Mouse (Mus musculus) neural tube, embryonic 15.5 days (tissue): ENCODE results near the gene Maml3. TPM values are rescaled to one million over a fixed set of nuclear protein-coding genes. Genes with fewer than 3 reads are reported as not detected.
A peak's percentile ranks its signal among the peaks of the same experiment; 100 is the strongest.

Experiments
- ATAC-seq: fragments of 200-750 bp; cut with Nextera tagmentation; 2 replicates; pipeline ENCODE4 v1.8.0; 2017; ENCODE audit warnings: mild to moderate bottlenecking, moderate TSS enrichment, moderate library complexity; ENCODE audit not compliant: low FRiP score
- H3K27ac ChIP-seq: fragments of 300-500 bp; sonication (generic); replicated peaks from 2 replicates; pipeline ENCODE4 v1.5.1; 2015; ENCODE audit warnings: mild to moderate bottlenecking, inconsistent platforms
- H3K27me3 ChIP-seq: fragments of 300-500 bp; sonication (generic); replicated peaks from 2 replicates; pipeline ENCODE4 v1.6.1; 2015; ENCODE audit warnings: inconsistent platforms
- H3K36me3 ChIP-seq: fragments of 300-500 bp; sonication (generic); 2 replicates; pipeline ENCODE4 v1.6.1; 2015; ENCODE audit warnings: inconsistent platforms
- H3K4me1 ChIP-seq: fragments of 300-500 bp; sonication (generic); 2 replicates; pipeline ENCODE4 v1.6.1; 2015; ENCODE audit warnings: inconsistent platforms
- H3K4me2 ChIP-seq: fragments of 300-500 bp; sonication (generic); 2 replicates; pipeline ENCODE4 v1.6.1; 2015; ENCODE audit warnings: inconsistent platforms, mild to moderate bottlenecking, moderate library complexity
- H3K4me3 ChIP-seq: fragments of 300-500 bp; sonication (generic); replicated peaks from 2 replicates; pipeline ENCODE4 v1.5.1; 2015; ENCODE audit warnings: mild to moderate bottlenecking, inconsistent platforms
- H3K9ac ChIP-seq: fragments of 300-500 bp; sonication (generic); replicated peaks from 2 replicates; pipeline ENCODE4 v1.6.1; 2015; ENCODE audit warnings: mild to moderate bottlenecking, inconsistent platforms
- H3K9me3 ChIP-seq: fragments of 300-500 bp; sonication (generic); replicated peaks from 2 replicates; pipeline ENCODE4 v1.6.1; 2016; ENCODE audit warnings: inconsistent platforms
- WGBS: fragments of 180-500 bp; shearing (Covaris S2); methylation state at CpG from one replicate; pipeline ENCODE4 v1.1.7; 2015; ENCODE audit warnings: mixed read lengths; 5-methylcytosine and 5-hydroxymethylcytosine counted together
- polyA plus RNA-seq: library from polyadenylated mRNA; unstranded; fragments of >200 nt; fragmentation: Nextera tagmentation; extraction: Ambion mirVana; gene quantifications from 2 replicates; pipeline ENCODE4 v1.2.1, GENCODE M21; 2015

Maml3 gene
- polyA plus RNA-seq, 1 experiment from 2014 or later = 7.6 TPM

GRCm38 (mm10) chr3:51916902-51917301 is 188.0 kb downstream of the Maml3 start:
- H3K27me3 ChIP-seq = no peaks in the 10 kb centered on the region
- H3K36me3 ChIP-seq = no peaks in the 10 kb centered on the region
- H3K27ac ChIP-seq = no peak overlapping the region
- H3K4me3 ChIP-seq = no peak overlapping the region
- no peak overlapping the region for H3K9ac ChIP-seq
- H3K4me1 ChIP-seq = peaks cover 27% of the 10 kb centered on the region
- H3K4me2 ChIP-seq = no peak overlapping the region
- H3K9me3 ChIP-seq = no peaks in the 10 kb centered on the region
- no peak for ATAC-seq
- WGBS = 83% methylated on average over 4 of the region's 4 CpGs

GRCm38 (mm10) chr3:51916060-51916870 is 188.6 kb downstream of the Maml3 start:
- peaks cover 27% of the 10 kb centered on the region for H3K4me1 ChIP-seq
- H3K36me3 ChIP-seq = no peaks in the 10 kb centered on the region
- H3K4me3 ChIP-seq = no peak overlapping the region
- no peaks in the 10 kb centered on the region for H3K9me3 ChIP-seq
- peak; percentile 52; the same call in 1 of the 2 replicates for ATAC-seq
- no peak overlapping the region for H3K9ac ChIP-seq
- H3K27ac ChIP-seq = peak overlapping the region; percentile 60
- H3K4me2 ChIP-seq = no peak overlapping the region
- no peaks in the 10 kb centered on the region for H3K27me3 ChIP-seq
- WGBS = 21% methylated on average over 10 of the region's 10 CpGs

- Histone ChIP-seq H3K4me2 (no peak overlapping the region), H3K4me3 (no peak overlapping the region), H3K27ac (peak overlapping the region; percentile 60; the same call in 1 of the 2 replicates), H3K9me3 (no peaks in the 10 kb centered on the region), H3K36me3 (no peaks in the 10 kb centered on the region), H3K9ac (no peak overlapping the region), H3K4me1 (peaks cover 27% of the 10 kb centered on the region), H3K27me3 (no peaks in the 10 kb centered on the region)
- no peak for ATAC-seq
- WGBS = 73% methylated on average over 1 of the region's 1 CpGs
Measured at GRCm38 (mm10) chr3:51915415-51915814, 189.5 kb downstream of the Maml3 start.

GRCm38 (mm10) chr3:51914900-51915299 is 190.0 kb downstream of the Maml3 start:
- 78% methylated on average over 4 of the region's 4 CpGs for WGBS
- no peak overlapping the region for H3K4me3 ChIP-seq
- peaks cover 27% of the 10 kb centered on the region for H3K4me1 ChIP-seq
- no peak for ATAC-seq
- no peaks in the 10 kb centered on the region for H3K9me3 ChIP-seq
- no peak overlapping the region for H3K27ac ChIP-seq
- H3K27me3 ChIP-seq = no peaks in the 10 kb centered on the region
- H3K9ac ChIP-seq = no peak overlapping the region
- H3K4me2 ChIP-seq = no peak overlapping the region
- no peaks in the 10 kb centered on the region for H3K36me3 ChIP-seq

GRCm38 (mm10) chr3:51913498-51913897 is 191.4 kb downstream of the Maml3 start:
- Histone ChIP-seq H3K27ac (no peak overlapping the region), H3K4me3 (no peak overlapping the region), H3K27me3 (no peaks in the 10 kb centered on the region), H3K9ac (no peak overlapping the region), H3K36me3 (no peaks in the 10 kb centered on the region), H3K4me2 (no peak overlapping the region), H3K4me1 (peaks cover 31% of the 10 kb centered on the region), H3K9me3 (no peaks in the 10 kb centered on the region)
- no peak for ATAC-seq
- WGBS = 73% methylated on average over 8 of the region's 8 CpGs

GRCm38 (mm10) chr3:51912214-51912613 is 192.7 kb downstream of the Maml3 start:
- Histone ChIP-seq H3K27ac (no peak overlapping the region), H3K9ac (no peak overlapping the region), H3K27me3 (no peaks in the 10 kb centered on the region), H3K4me3 (no peak overlapping the region), H3K36me3 (no peaks in the 10 kb centered on the region), H3K4me1 (peaks cover 37% of the 10 kb centered on the region), H3K4me2 (no peak overlapping the region), H3K9me3 (no peaks in the 10 kb centered on the region)
- no peak for ATAC-seq
- 58% methylated on average over 8 of the region's 8 CpGs for WGBS

GRCm38 (mm10) chr3:51908437-51908990 is 196.4 kb downstream of the Maml3 start:
- Histone ChIP-seq H3K9me3 (no peaks in the 10 kb centered on the region), H3K4me3 (no peak overlapping the region), H3K27me3 (no peaks in the 10 kb centered on the region), H3K27ac (0 out of 2 replicates have a peak overlapping the region, but pooled peaks have one; percentile 20), H3K36me3 (no peaks in the 10 kb centered on the region), H3K4me1 (peaks cover 31% of the 10 kb centered on the region), H3K9ac (no peak overlapping the region), H3K4me2 (no peak overlapping the region)
- 31% methylated on average over 14 of the region's 14 CpGs for WGBS
- ATAC-seq = no peak

GRCm38 (mm10) chr3:51907113-51907860 is 197.6 kb downstream of the Maml3 start:
- 55% methylated on average over 10 of the region's 10 CpGs for WGBS
- Histone ChIP-seq H3K9ac (no peak overlapping the region), H3K36me3 (no peaks in the 10 kb centered on the region), H3K27ac (peak overlapping the region; percentile 48; the same call in 1 of the 2 replicates), H3K27me3 (no peaks in the 10 kb centered on the region), H3K4me1 (peaks cover 21% of the 10 kb centered on the region), H3K4me2 (no peak overlapping the region), H3K9me3 (no peaks in the 10 kb centered on the region), H3K4me3 (no peak overlapping the region)
- 0 out of 2 replicates have a peak, but pooled peaks have one; percentile 19 for ATAC-seq

- H3K36me3 ChIP-seq = no peaks in the 10 kb centered on the region
- WGBS = 78% methylated on average over 9 of the region's 9 CpGs
Measured at GRCm38 (mm10) chr3:51905903-51906302, 199.0 kb downstream of the Maml3 start.

GRCm38 (mm10) chr3:51904357-51904855 is 200.5 kb downstream of the Maml3 start:
- Histone ChIP-seq H3K4me3 (no peak overlapping the region), H3K4me1 (peaks cover 30% of the 10 kb centered on the region), H3K9ac (no peak overlapping the region; the same call in 1 of the 2 replicates), H3K9me3 (no peaks in the 10 kb centered on the region), H3K4me2 (no peak overlapping the region), H3K27ac (peak overlapping the region; percentile 46), H3K36me3 (no peaks in the 10 kb centered on the region), H3K27me3 (no peaks in the 10 kb centered on the region)
- WGBS = 41% methylated on average over 12 of the region's 12 CpGs
- ATAC-seq = no peak

More at GRCm38 (mm10) chr3:51905903-51906302, 199.0 kb downstream of the Maml3 start:
- Histone ChIP-seq H3K27ac (no peak overlapping the region), H3K4me2 (no peak overlapping the region), H3K9me3 (no peaks in the 10 kb centered on the region), H3K4me1 (peaks cover 27% of the 10 kb centered on the region), H3K27me3 (no peaks in the 10 kb centered on the region), H3K9ac (no peak overlapping the region), H3K4me3 (no peak overlapping the region)
- ATAC-seq = no peak

GRCm38 (mm10) chr3:51901151-51901550 is 203.7 kb downstream of the Maml3 start:
- H3K27me3 ChIP-seq = no peaks in the 10 kb centered on the region
- ATAC-seq = peak; percentile 13; the same call in 1 of the 2 replicates

More at GRCm38 (mm10) chr3:51901151-51901550, 203.7 kb downstream of the Maml3 start:
- 41% methylated on average over 2 of the region's 2 CpGs for WGBS
- H3K4me3 ChIP-seq = no peak overlapping the region
- no peaks in the 10 kb centered on the region for H3K9me3 ChIP-seq
- H3K27ac ChIP-seq = peak overlapping the region; percentile 68
- H3K4me2 ChIP-seq = no peak overlapping the region
- no peaks in the 10 kb centered on the region for H3K36me3 ChIP-seq
- no peak overlapping the region for H3K9ac ChIP-seq
- peaks cover 18% of the 10 kb centered on the region for H3K4me1 ChIP-seq
